Mouse (Mus musculus): ENCODE results near the gene Nrg3. TPM values are rescaled to one million over a fixed set of nuclear protein-coding genes. Genes with fewer than 3 reads are reported as not detected.
A peak's percentile ranks its signal among the peaks of the same experiment; 100 is the strongest.

Gene Nrg3
- polyA plus RNA-seq, 1 experiment from 2014 or later = 11.4 TPM

- Histone ChIP-seq H3K4me2 (replicated peaks) (no peak overlapping the region), H3K27me3 (no peaks in the 10 kb centered on the region), H3K36me3 (no peaks in the 10 kb centered on the region)
Measured at GRCm38 (mm10) chr14:38700972-38701371, 771.9 kb downstream of the Nrg3 start.

GRCm38 (mm10) chr14:38659973-38660372 lies 812.9 kb downstream of the Nrg3 start:
- 70% methylated on average over 1 of the region's 1 CpGs for WGBS
- no peak overlapping the region for H3K4me3 ChIP-seq
- H3K9me3 ChIP-seq = no peaks in the 10 kb centered on the region
- H3K4me2 ChIP-seq (replicated peaks) = no peak overlapping the region
- H3K27ac ChIP-seq (replicated peaks) = no peak overlapping the region
- H3K4me1 ChIP-seq = no peaks in the 10 kb centered on the region
- H3K36me3 ChIP-seq = no peaks in the 10 kb centered on the region
- no peak overlapping the region for H3K9ac ChIP-seq (replicated peaks)
- ATAC-seq (replicated peaks) = no peak
- H3K27me3 ChIP-seq = no peaks in the 10 kb centered on the region

More at GRCm38 (mm10) chr14:38700972-38701371, 771.9 kb downstream of the Nrg3 start:
- peaks cover 15% of the 10 kb centered on the region for H3K4me1 ChIP-seq
- ATAC-seq (replicated peaks) = no peak
- H3K4me3 ChIP-seq = no peak overlapping the region
- no peaks in the 10 kb centered on the region for H3K9me3 ChIP-seq
- H3K9ac ChIP-seq (replicated peaks) = no peak overlapping the region
- H3K27ac ChIP-seq (replicated peaks) = no peak overlapping the region
- WGBS = 95% methylated on average over 3 of the region's 3 CpGs

DNA sequence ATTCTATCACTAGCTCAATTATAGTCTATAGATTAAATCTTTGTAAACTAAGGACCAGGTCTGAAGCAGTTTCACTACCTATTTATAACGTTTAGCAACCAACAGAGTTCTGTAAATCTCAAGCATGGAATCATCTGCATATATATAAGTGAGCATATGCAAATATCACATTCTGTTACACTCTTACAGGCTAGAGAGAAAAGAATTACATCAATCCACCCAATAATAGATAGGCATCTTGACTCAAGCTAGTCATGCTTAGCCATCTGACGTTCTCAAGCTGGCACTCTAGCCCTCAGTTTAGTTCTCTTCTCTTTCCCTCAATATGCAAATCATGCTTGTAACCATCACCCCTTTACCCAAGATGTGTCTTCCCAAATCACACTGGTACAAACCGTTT lies 835.8 kb downstream of the Nrg3 start:
- Histone ChIP-seq H3K9me3 (no peaks in the 10 kb centered on the region), H3K36me3 (no peaks in the 10 kb centered on the region), H3K4me2 (replicated peaks) (no peak overlapping the region), H3K4me3 (no peak overlapping the region), H3K9ac (replicated peaks) (no peak overlapping the region), H3K27ac (replicated peaks) (no peak overlapping the region), H3K27me3 (no peaks in the 10 kb centered on the region), H3K4me1 (no peaks in the 10 kb centered on the region)
- 82% methylated on average over 3 of the region's 3 CpGs for WGBS
- no peak for ATAC-seq (replicated peaks)

GRCm38 (mm10) chr14:38630114-38630513 lies 842.8 kb downstream of the Nrg3 start:
- 72% methylated on average over 3 of the region's 3 CpGs for WGBS
- Histone ChIP-seq H3K4me2 (replicated peaks) (no peak overlapping the region), H3K27ac (replicated peaks) (no peak overlapping the region)

GRCm38 (mm10) chr14:38629671-38630070 lies 843.2 kb downstream of the Nrg3 start:
- no peak overlapping the region for H3K27ac ChIP-seq (replicated peaks)
- 0 out of 2 replicates have a peak, but pooled peaks cover 5% of the 10 kb centered on the region for H3K4me1 ChIP-seq
- no peak overlapping the region for H3K9ac ChIP-seq (replicated peaks)
- no peak overlapping the region for H3K4me2 ChIP-seq (replicated peaks)
- no peaks in the 10 kb centered on the region for H3K9me3 ChIP-seq
- no peaks in the 10 kb centered on the region for H3K27me3 ChIP-seq
- no peak overlapping the region for H3K4me3 ChIP-seq
- ATAC-seq (replicated peaks) = peak; percentile 90
- no peaks in the 10 kb centered on the region for H3K36me3 ChIP-seq

More at GRCm38 (mm10) chr14:38630114-38630513, 842.8 kb downstream of the Nrg3 start:
- 0 out of 2 replicates have a peak, but pooled peaks have one; percentile 26 for ATAC-seq (replicated peaks)
- Histone ChIP-seq H3K4me3 (no peak overlapping the region), H3K4me1 (0 out of 2 replicates have a peak, but pooled peaks cover 5% of the 10 kb centered on the region), H3K27me3 (no peaks in the 10 kb centered on the region), H3K9me3 (no peaks in the 10 kb centered on the region), H3K36me3 (no peaks in the 10 kb centered on the region), H3K9ac (replicated peaks) (no peak overlapping the region)

- no peaks in the 10 kb centered on the region for H3K27me3 ChIP-seq
- H3K9me3 ChIP-seq = no peaks in the 10 kb centered on the region
- WGBS = 52% methylated on average over 2 of the region's 2 CpGs
- H3K4me3 ChIP-seq = no peak overlapping the region
- no peaks in the 10 kb centered on the region for H3K36me3 ChIP-seq
- H3K4me1 ChIP-seq = 0 out of 2 replicates have a peak, but pooled peaks cover 5% of the 10 kb centered on the region
- H3K27ac ChIP-seq (replicated peaks) = no peak overlapping the region
- 0 out of 2 replicates have a peak, but pooled peaks have one; percentile 13 for ATAC-seq (replicated peaks)
- H3K9ac ChIP-seq (replicated peaks) = no peak overlapping the region
- no peak overlapping the region for H3K4me2 ChIP-seq (replicated peaks)
Measured at GRCm38 (mm10) chr14:38628862-38629619, 843.8 kb downstream of the Nrg3 start.

- H3K4me3 ChIP-seq = no peak overlapping the region
- H3K36me3 ChIP-seq = no peaks in the 10 kb centered on the region
- H3K9me3 ChIP-seq = no peaks in the 10 kb centered on the region
- H3K27me3 ChIP-seq = no peaks in the 10 kb centered on the region
- no peak overlapping the region for H3K27ac ChIP-seq (replicated peaks)
- no peak for ATAC-seq (replicated peaks)
- H3K4me2 ChIP-seq (replicated peaks) = no peak overlapping the region
- no peak overlapping the region for H3K9ac ChIP-seq (replicated peaks)
- H3K4me1 ChIP-seq = no peaks in the 10 kb centered on the region
Measured at GRCm38 (mm10) chr14:38616969-38617368, 855.9 kb downstream of the Nrg3 start.

- H3K27me3 ChIP-seq = no peaks in the 10 kb centered on the region
- H3K9ac ChIP-seq (replicated peaks) = no peak overlapping the region
- H3K4me2 ChIP-seq (replicated peaks) = no peak overlapping the region
- peak; percentile 58; the same call in 1 of the 2 replicates for ATAC-seq (replicated peaks)
- H3K4me1 ChIP-seq = 0 out of 2 replicates have a peak, but pooled peaks cover 2% of the 10 kb centered on the region
- no peaks in the 10 kb centered on the region for H3K36me3 ChIP-seq
- H3K9me3 ChIP-seq = no peaks in the 10 kb centered on the region
- no peak overlapping the region for H3K4me3 ChIP-seq
- H3K27ac ChIP-seq (replicated peaks) = no peak overlapping the region
Measured at GRCm38 (mm10) chr14:38597735-38598134, 875.2 kb downstream of the Nrg3 start.

DNA sequence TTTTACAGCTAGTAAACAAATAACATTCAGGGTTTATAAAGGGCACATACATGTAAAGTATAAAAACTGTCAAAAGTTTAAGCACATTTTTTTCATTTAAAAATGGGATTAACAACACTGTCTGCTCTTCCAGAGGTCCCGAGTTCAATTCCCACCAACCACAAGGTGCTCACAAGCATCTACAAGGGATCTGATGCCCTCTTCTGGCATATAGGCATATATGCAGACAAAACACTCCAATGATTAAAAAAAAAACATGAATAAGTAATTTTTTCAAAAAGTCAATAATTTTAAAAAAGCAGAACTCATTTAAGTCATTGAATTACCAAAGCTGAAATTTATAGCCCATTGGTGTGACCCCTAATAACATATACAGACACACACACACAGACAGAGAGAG lies 878.6 kb downstream of the Nrg3 start:
- H3K9ac ChIP-seq (replicated peaks) = no peak overlapping the region
- H3K4me2 ChIP-seq (replicated peaks) = no peak overlapping the region
- 85% methylated on average over 1 of the region's 1 CpGs for WGBS
- H3K9me3 ChIP-seq = no peaks in the 10 kb centered on the region
- no peak overlapping the region for H3K4me3 ChIP-seq
- no peak overlapping the region for H3K27ac ChIP-seq (replicated peaks)
- H3K36me3 ChIP-seq = no peaks in the 10 kb centered on the region
- H3K27me3 ChIP-seq = no peaks in the 10 kb centered on the region
- H3K4me1 ChIP-seq = 0 out of 2 replicates have a peak, but pooled peaks cover 2% of the 10 kb centered on the region
- ATAC-seq (replicated peaks) = no peak

GRCm38 (mm10) chr14:38576796-38577195 lies 896.1 kb downstream of the Nrg3 start:
- Histone ChIP-seq H3K27ac (replicated peaks) (no peak overlapping the region), H3K27me3 (no peaks in the 10 kb centered on the region), H3K4me1 (no peaks in the 10 kb centered on the region), H3K4me3 (no peak overlapping the region), H3K9me3 (no peaks in the 10 kb centered on the region), H3K4me2 (replicated peaks) (no peak overlapping the region), H3K36me3 (no peaks in the 10 kb centered on the region), H3K9ac (replicated peaks) (no peak overlapping the region)
- WGBS = 95% methylated on average over 3 of the region's 3 CpGs
- ATAC-seq (replicated peaks) = no peak

GRCm38 (mm10) chr14:38568184-38568583 lies 904.7 kb downstream of the Nrg3 start:
- WGBS = 86% methylated on average over 1 of the region's 1 CpGs
- Histone ChIP-seq H3K9ac (replicated peaks) (no peak overlapping the region), H3K4me3 (no peak overlapping the region), H3K36me3 (no peaks in the 10 kb centered on the region), H3K4me1 (no peaks in the 10 kb centered on the region), H3K9me3 (no peaks in the 10 kb centered on the region), H3K4me2 (replicated peaks) (no peak overlapping the region), H3K27ac (replicated peaks) (no peak overlapping the region), H3K27me3 (no peaks in the 10 kb centered on the region)
- ATAC-seq (replicated peaks) = no peak

- Histone ChIP-seq H3K4me1 (no peaks in the 10 kb centered on the region), H3K27me3 (no peaks in the 10 kb centered on the region), H3K9me3 (no peaks in the 10 kb centered on the region), H3K27ac (replicated peaks) (no peak overlapping the region), H3K4me2 (replicated peaks) (no peak overlapping the region), H3K36me3 (no peaks in the 10 kb centered on the region), H3K4me3 (no peak overlapping the region), H3K9ac (replicated peaks) (no peak overlapping the region)
- ATAC-seq (replicated peaks) = no peak
- 91% methylated on average over 3 of the region's 3 CpGs for WGBS
Measured at GRCm38 (mm10) chr14:38566182-38566581, 906.7 kb downstream of the Nrg3 start.

GRCm38 (mm10) chr14:38554636-38555035 lies 918.3 kb downstream of the Nrg3 start:
- H3K27ac ChIP-seq (replicated peaks) = no peak overlapping the region
- WGBS = 10% methylated on average over 1 of the region's 1 CpGs
- ATAC-seq (replicated peaks) = no peak
- no peaks in the 10 kb centered on the region for H3K9me3 ChIP-seq
- no peaks in the 10 kb centered on the region for H3K36me3 ChIP-seq
- H3K4me3 ChIP-seq = no peak overlapping the region
- H3K9ac ChIP-seq (replicated peaks) = no peak overlapping the region
- H3K4me2 ChIP-seq (replicated peaks) = no peak overlapping the region
- no peaks in the 10 kb centered on the region for H3K27me3 ChIP-seq
- H3K4me1 ChIP-seq = peaks cover 8% of the 10 kb centered on the region; the same call in 1 of the 2 replicates

Measured in forebrain, embryonic 15.5 days (tissue).